Mouse (Mus musculus): ENCODE results near the gene Renbp. TPM values are rescaled to one million over a fixed set of nuclear protein-coding genes. Genes with fewer than 3 reads are reported as not detected.

Gene Renbp
- polyA plus RNA-seq, 1 experiment from 2014 or later, result 24.7 TPM

GRCm38 (mm10) chrX:73964363-73964762, 33.7 kb upstream of the Renbp start:
- Histone ChIP-seq H3K9me3 (no peaks in the 10 kb centered on the region), H3K9ac (peak overlapping the region; percentile 70), H3K4me1 (peaks cover 18% of the 10 kb centered on the region; the same call in 1 of the 2 replicates), H3K4me2 (replicated peaks) (peak overlapping the region; percentile 70), H3K27ac (no peak overlapping the region), H3K36me3 (0 out of 2 replicates have a peak, but pooled peaks cover 3% of the 10 kb centered on the region), H3K4me3 (peak overlapping the region; percentile 67), H3K27me3 (peaks cover 5% of the 10 kb centered on the region; the same call in 1 of the 2 replicates)
- ATAC-seq (ENCODE audit: insufficient number of reproducible peaks, insufficient read depth, low FRiP score, low TSS enrichment), result no peak
- 50% methylated on average over 3 of the region's 3 CpGs for WGBS

- Histone ChIP-seq H3K4me1 (no peaks in the 10 kb centered on the region), H3K4me2 (replicated peaks) (no peak overlapping the region), H3K9ac (no peak overlapping the region), H3K36me3 (peaks cover 81% of the 10 kb centered on the region), H3K4me3 (no peak overlapping the region), H3K27me3 (no peaks in the 10 kb centered on the region), H3K27ac (no peak overlapping the region), H3K9me3 (no peaks in the 10 kb centered on the region)
- no peak for ATAC-seq (ENCODE audit: insufficient number of reproducible peaks, insufficient read depth, low FRiP score, low TSS enrichment)
- 89% methylated on average over 6 of the region's 6 CpGs for whole genome bisulfite sequencing
Measured at GRCm38 (mm10) chrX:73954988-73955387, 24.3 kb upstream of the Renbp start.

- 87% methylated on average over 5 of the region's 5 CpGs for WGBS
- Histone ChIP-seq H3K27ac (no peak overlapping the region), H3K27me3 (no peaks in the 10 kb centered on the region), H3K36me3 (peaks cover 74% of the 10 kb centered on the region), H3K4me1 (no peaks in the 10 kb centered on the region), H3K4me3 (no peak overlapping the region), H3K4me2 (replicated peaks) (no peak overlapping the region), H3K9me3 (no peaks in the 10 kb centered on the region), H3K9ac (no peak overlapping the region)
- no peak for ATAC-seq (ENCODE audit: insufficient number of reproducible peaks, insufficient read depth, low FRiP score, low TSS enrichment)
Measured at GRCm38 (mm10) chrX:73952603-73953002, 22.0 kb upstream of the Renbp start.

- no peaks in the 10 kb centered on the region for H3K9me3 ChIP-seq
- H3K9ac ChIP-seq, result no peak overlapping the region
- H3K27ac ChIP-seq, result no peak overlapping the region
- 91% methylated on average over 10 of the region's 10 CpGs for WGBS
- no peak for ATAC-seq (ENCODE audit: insufficient number of reproducible peaks, insufficient read depth, low FRiP score, low TSS enrichment)
- H3K4me2 ChIP-seq (replicated peaks), result no peak overlapping the region
- H3K4me3 ChIP-seq, result no peak overlapping the region
- peaks cover 79% of the 10 kb centered on the region for H3K36me3 ChIP-seq
- no peaks in the 10 kb centered on the region for H3K4me1 ChIP-seq
- H3K27me3 ChIP-seq, result no peaks in the 10 kb centered on the region
Measured at GRCm38 (mm10) chrX:73949341-73949740, 18.7 kb upstream of the Renbp start.

GRCm38 (mm10) chrX:73948647-73949046, 18.0 kb upstream of the Renbp start:
- Histone ChIP-seq H3K9ac (no peak overlapping the region), H3K36me3 (peaks cover 77% of the 10 kb centered on the region), H3K4me1 (no peaks in the 10 kb centered on the region), H3K9me3 (no peaks in the 10 kb centered on the region), H3K27me3 (no peaks in the 10 kb centered on the region), H3K27ac (no peak overlapping the region), H3K4me2 (replicated peaks) (no peak overlapping the region), H3K4me3 (no peak overlapping the region)
- 34% methylated on average over 4 of the region's 4 CpGs for WGBS
- ATAC-seq (ENCODE audit: insufficient number of reproducible peaks, insufficient read depth, low FRiP score, low TSS enrichment), result no peak

- Histone ChIP-seq H3K27me3 (no peaks in the 10 kb centered on the region), H3K36me3 (peaks cover 73% of the 10 kb centered on the region), H3K9me3 (no peaks in the 10 kb centered on the region), H3K4me3 (no peak overlapping the region), H3K9ac (no peak overlapping the region), H3K4me1 (no peaks in the 10 kb centered on the region), H3K4me2 (replicated peaks) (no peak overlapping the region), H3K27ac (no peak overlapping the region)
- WGBS, result 90% methylated on average over 6 of the region's 6 CpGs
- no peak for ATAC-seq (ENCODE audit: insufficient number of reproducible peaks, insufficient read depth, low FRiP score, low TSS enrichment)
Measured at GRCm38 (mm10) chrX:73946896-73947295, 16.2 kb upstream of the Renbp start.

- Histone ChIP-seq H3K4me1 (no peaks in the 10 kb centered on the region), H3K9ac (no peak overlapping the region), H3K9me3 (no peaks in the 10 kb centered on the region), H3K4me2 (replicated peaks) (no peak overlapping the region), H3K27ac (no peak overlapping the region), H3K4me3 (no peak overlapping the region), H3K27me3 (no peaks in the 10 kb centered on the region), H3K36me3 (peaks cover 43% of the 10 kb centered on the region)
- WGBS, result 83% methylated on average over 2 of the region's 2 CpGs
- ATAC-seq (ENCODE audit: insufficient number of reproducible peaks, insufficient read depth, low FRiP score, low TSS enrichment), result no peak
Measured at GRCm38 (mm10) chrX:73942294-73942693, 11.6 kb upstream of the Renbp start.

GRCm38 (mm10) chrX:73941860-73942259, 11.2 kb upstream of the Renbp start:
- Histone ChIP-seq H3K27ac (no peak overlapping the region), H3K9me3 (no peaks in the 10 kb centered on the region), H3K4me2 (replicated peaks) (no peak overlapping the region), H3K36me3 (peaks cover 38% of the 10 kb centered on the region), H3K9ac (no peak overlapping the region), H3K27me3 (no peaks in the 10 kb centered on the region), H3K4me1 (no peaks in the 10 kb centered on the region), H3K4me3 (no peak overlapping the region)
- WGBS, result 94% methylated on average over 2 of the region's 2 CpGs
- ATAC-seq (ENCODE audit: insufficient number of reproducible peaks, insufficient read depth, low FRiP score, low TSS enrichment), result no peak

- H3K4me1 ChIP-seq, result no peaks in the 10 kb centered on the region
- no peaks in the 10 kb centered on the region for H3K9me3 ChIP-seq
- no peak overlapping the region for H3K27ac ChIP-seq
- ATAC-seq (ENCODE audit: insufficient number of reproducible peaks, insufficient read depth, low FRiP score, low TSS enrichment), result no peak
- WGBS, result 74% methylated on average over 2 of the region's 2 CpGs
- no peaks in the 10 kb centered on the region for H3K36me3 ChIP-seq
- no peak overlapping the region for H3K4me2 ChIP-seq (replicated peaks)
- no peaks in the 10 kb centered on the region for H3K27me3 ChIP-seq
- no peak overlapping the region for H3K9ac ChIP-seq
- no peak overlapping the region for H3K4me3 ChIP-seq
Measured at GRCm38 (mm10) chrX:73931871-73932270, 1.2 kb upstream of the Renbp start.

GRCm38 (mm10) chrX:73922550-73922882, 8.1 kb downstream of the Renbp start:
- no peak for ATAC-seq (ENCODE audit: insufficient number of reproducible peaks, insufficient read depth, low FRiP score, low TSS enrichment)
- H3K4me2 ChIP-seq (replicated peaks), result peak overlapping the region; percentile 62
- H3K4me1 ChIP-seq, result no peaks in the 10 kb centered on the region
- H3K27me3 ChIP-seq, result no peaks in the 10 kb centered on the region
- H3K36me3 ChIP-seq, result peaks cover 8% of the 10 kb centered on the region; the same call in 1 of the 2 replicates
- H3K4me3 ChIP-seq, result peak overlapping the region; percentile 51
- H3K9ac ChIP-seq, result 0 out of 2 replicates have a peak overlapping the region, but pooled peaks have one; percentile 38
- 72% methylated on average over 8 of the region's 8 CpGs for WGBS
- H3K27ac ChIP-seq, result peak overlapping the region; percentile 75; the same call in 1 of the 2 replicates
- no peaks in the 10 kb centered on the region for H3K9me3 ChIP-seq

- no peaks in the 10 kb centered on the region for H3K9me3 ChIP-seq
- H3K4me3 ChIP-seq, result peak within 1 kb of the TSS; percentile 51
- no peaks in the 10 kb centered on the region for H3K27me3 ChIP-seq
- peak within 1 kb of the TSS; percentile 68 for H3K9ac ChIP-seq
- 17% methylated on average over 43 of the region's 43 CpGs for WGBS
- H3K27ac ChIP-seq, result peak within 1 kb of the TSS; percentile 77
- ATAC-seq (ENCODE audit: insufficient number of reproducible peaks, insufficient read depth, low FRiP score, low TSS enrichment), result peak; percentile 98
- H3K4me1 ChIP-seq, result no peaks in the 10 kb centered on the region
- H3K36me3 ChIP-seq, result peaks cover 10% of the 10 kb centered on the region; the same call in 1 of the 2 replicates
- H3K4me2 ChIP-seq (replicated peaks), result peak within 1 kb of the TSS; percentile 62
Measured at GRCm38 (mm10) chrX:73921823-73922549, 8.7 kb downstream of the Renbp start, which contains the start of the genes Arhgap4 and Naa10. Gene Arhgap4, minus strand, starts transcription at chrX:73921870. Gene Naa10, minus strand, starts transcription at chrX:73921944.

GRCm38 (mm10) chrX:73921285-73921822, 9.3 kb downstream of the Renbp start:
- H3K9ac ChIP-seq, result peak overlapping the region; percentile 68
- no peaks in the 10 kb centered on the region for H3K4me1 ChIP-seq
- H3K36me3 ChIP-seq, result peaks cover 10% of the 10 kb centered on the region; the same call in 1 of the 2 replicates
- no peaks in the 10 kb centered on the region for H3K9me3 ChIP-seq
- no peak for ATAC-seq (ENCODE audit: insufficient number of reproducible peaks, insufficient read depth, low FRiP score, low TSS enrichment)
- 14% methylated on average over 34 of the region's 34 CpGs for WGBS
- no peaks in the 10 kb centered on the region for H3K27me3 ChIP-seq
- peak overlapping the region; percentile 51 for H3K4me3 ChIP-seq
- peak overlapping the region; percentile 77; the same call in 1 of the 2 replicates for H3K27ac ChIP-seq
- peak overlapping the region; percentile 62 for H3K4me2 ChIP-seq (replicated peaks)
